Mouse (Mus musculus) layer of hippocampus, adult 6 months (tissue): ENCODE results near the gene Bst2. TPM values are rescaled to one million over a fixed set of nuclear protein-coding genes. Genes with fewer than 3 reads are reported as not detected.

Experiments
- long read RNA-seq, 2 experiments: library from polyadenylated mRNA; unstranded; transcript quantifications; one replicate each; pipeline ENCODE4 v2.0.0; 2019 to 2020
- polyA plus RNA-seq: library from polyadenylated mRNA; unstranded; fragments of <200 nt; fragmentation: Nextera tagmentation; gene quantifications from 2 replicates; pipeline ENCODE4 v1.2.3, GENCODE M21; 2021

Gene Bst2
- polyA plus RNA-seq, result 5.2 and 15.7 TPM in 2 replicates
- long read RNA-seq, experiment 1, partial matches to known transcripts, result 0 of 4 reads
- long read RNA-seq, experiment 1, other reads (novel, unspliced or antisense), result 0 of 4 reads
- long read RNA-seq, experiment 2, result 0 reads

GRCm38 (mm10) chr8:71537028-71537867 is at the start of gene Bst2:
Gene Bst2, minus strand, starts transcription at chr8:71537456.

GRCm38 (mm10) chr8:71568387-71568937 is 31.2 kb upstream of the Bst2 start, which contains the start of gene Slc27a1:
Gene Slc27a1, plus strand, starts transcription at chr8:71568882.

GRCm38 (mm10) chr8:71566501-71566900 is 29.2 kb upstream of the Bst2 start, which contains the start of gene Nxnl1:
Gene Nxnl1, minus strand, starts transcription at chr8:71566601.

GRCm38 (mm10) chr8:71558071-71558957 is 21.1 kb upstream of the Bst2 start, which contains the start of gene Tmem221:
Gene Tmem221, minus strand, starts transcription at chr8:71558871.

GRCm38 (mm10) chr8:71542632-71543343 is 5.5 kb upstream of the Bst2 start, which contains the start of gene Mvb12a:
Gene Mvb12a, plus strand, starts transcription at chr8:71542922.

GRCm38 (mm10) chr8:71525226-71526050 is 11.8 kb downstream of the Bst2 start, which contains the start of gene Ccdc194:
Gene Ccdc194, minus strand, starts transcription at chr8:71525711.

GRCm38 (mm10) chr8:71511644-71512043 is 25.6 kb downstream of the Bst2 start, which contains the start of gene Plvap:
Gene Plvap, minus strand, starts transcription at chr8:71511752.

GRCm38 (mm10) chr8:71487691-71488445 is 49.4 kb downstream of the Bst2 start, which contains the start of gene Gtpbp3:
Gene Gtpbp3, plus strand, starts transcription at chr8:71488103.

GRCm38 (mm10) chr8:71485142-71486135 is 51.8 kb downstream of the Bst2 start, which contains the start of gene Ano8:
Gene Ano8, minus strand, starts transcription at chr8:71485963.

Other genes with a start within 250 kb of the Bst2 start
- 177 and 192 TPM in 2 replicates for gene Use1, start 170.6 kb downstream of the Bst2 start, polyA plus RNA-seq
- gene Ocel1, start 166.2 kb downstream of the Bst2 start, polyA plus RNA-seq, result 5.5 and 7.3 TPM in 2 replicates
- gene Nr2f6, start 155.5 kb downstream of the Bst2 start, polyA plus RNA-seq, result 8.2 and 8.7 TPM in 2 replicates
- 1.1 and 1.4 TPM in 2 replicates for gene Ushbp1, start 141.7 kb downstream of the Bst2 start, polyA plus RNA-seq
- 97.3 and 98.5 TPM in 2 replicates for gene Babam1, start 140.6 kb downstream of the Bst2 start, polyA plus RNA-seq
- gene Ankle1, start 131.4 kb downstream of the Bst2 start, polyA plus RNA-seq, result 0.11 and 0.13 TPM in 2 replicates
- 357 and 444 TPM in 2 replicates for gene Abhd8, start 73.8 kb downstream of the Bst2 start, polyA plus RNA-seq
- gene Mrpl34, start 72.5 kb downstream of the Bst2 start, polyA plus RNA-seq, result 126 and 129 TPM in 2 replicates
- gene Dda1, start 68.3 kb downstream of the Bst2 start, polyA plus RNA-seq, result 152 and 163 TPM in 2 replicates
- 0.48 and 0.65 TPM in 2 replicates for gene Ano8, start 51.5 kb downstream of the Bst2 start, polyA plus RNA-seq
- gene Gtpbp3, start 49.4 kb downstream of the Bst2 start, polyA plus RNA-seq, result 7.7 and 8.2 TPM in 2 replicates
- 6.2 and 6.3 TPM in 2 replicates for gene Plvap, start 25.7 kb downstream of the Bst2 start, polyA plus RNA-seq
- gene Ccdc194, start 11.7 kb downstream of the Bst2 start, polyA plus RNA-seq, result not detected in 2 replicates
- gene Mvb12a, start 5.5 kb upstream of the Bst2 start, polyA plus RNA-seq, result 45.5 and 46.4 TPM in 2 replicates
- 0.19 and 0.54 TPM in 2 replicates for gene Tmem221, start 21.4 kb upstream of the Bst2 start, polyA plus RNA-seq
- gene Nxnl1, start 29.1 kb upstream of the Bst2 start, polyA plus RNA-seq, result 0.25 and 0.43 TPM in 2 replicates
- gene Slc27a1, start 31.4 kb upstream of the Bst2 start, polyA plus RNA-seq, result 95.1 and 114 TPM in 2 replicates
- gene Pgls, start 54.7 kb upstream of the Bst2 start, polyA plus RNA-seq, result 110 and 114 TPM in 2 replicates
- gene Fam129c, start 60.2 kb upstream of the Bst2 start, polyA plus RNA-seq, result 0.53 and 0.59 TPM in 2 replicates
- 18.9 and 19.6 TPM in 2 replicates for gene Colgalt1, start 73.5 kb upstream of the Bst2 start, polyA plus RNA-seq
- 10.7 and 12.7 TPM in 2 replicates for gene Unc13a, start 134.3 kb upstream of the Bst2 start, polyA plus RNA-seq
- gene Jak3, start 138.8 kb upstream of the Bst2 start, polyA plus RNA-seq, result 1.6 and 2.0 TPM in 2 replicates
- not detected in 2 replicates for gene Insl3, start 151.8 kb upstream of the Bst2 start, polyA plus RNA-seq
- 0.59 and 0.63 TPM in 2 replicates for gene B3gnt3, start 164.3 kb upstream of the Bst2 start, polyA plus RNA-seq
- gene Fcho1, start 188.3 kb upstream of the Bst2 start, polyA plus RNA-seq, result 16.3 and 19.8 TPM in 2 replicates